Mouse (Mus musculus) midbrain, embryonic 12.5 days (tissue): Measurements from ENCODE around the gene Itk. TPM values are rescaled to one million over a fixed set of nuclear protein-coding genes. Genes with fewer than 3 reads are reported as not detected.
A peak's percentile ranks its signal among the peaks of the same experiment; 100 is the strongest.
"Not testable (repeated sequence)": the region's sequence is repeated elsewhere in the genome, so short reads cannot be mapped to it uniquely, and the experiment has no call there.

Experiments used
- ATAC-seq: fragments of 200-750 bp; cut with Nextera tagmentation; 2 replicates; pipeline ENCODE4 v1.8.0; 2017; ENCODE audit warnings: low read depth, moderate TSS enrichment, moderate library complexity; ENCODE audit not compliant: low FRiP score
- H3K27ac ChIP-seq: fragments of 300-500 bp; sonication (generic); replicated peaks from 2 replicates; pipeline ENCODE4 v1.5.1; 2016; ENCODE audit warnings: mild to moderate bottlenecking
- H3K27me3 ChIP-seq: fragments of 300-500 bp; sonication (generic); 2 replicates; pipeline ENCODE4 v1.6.1; 2016; ENCODE audit warnings: mild to moderate bottlenecking
- H3K36me3 ChIP-seq: fragments of 300-500 bp; sonication (generic); 2 replicates; pipeline ENCODE4 v1.6.1; 2016
- H3K4me1 ChIP-seq: fragments of 300-500 bp; sonication (generic); 2 replicates; pipeline ENCODE4 v1.6.1; 2016
- H3K4me2 ChIP-seq: fragments of 300-500 bp; sonication (generic); replicated peaks from 2 replicates; pipeline ENCODE4 v1.6.1; 2016; ENCODE audit warnings: mild to moderate bottlenecking, moderate library complexity
- H3K4me3 ChIP-seq: fragments of 300-500 bp; sonication (generic); 2 replicates; pipeline ENCODE4 v1.5.1; 2016; ENCODE audit warnings: mild to moderate bottlenecking
- H3K9ac ChIP-seq: fragments of 300-500 bp; sonication (generic); replicated peaks from 2 replicates; pipeline ENCODE4 v1.6.1; 2016; ENCODE audit warnings: mild to moderate bottlenecking, moderate library complexity
- H3K9me3 ChIP-seq: fragments of 300-500 bp; sonication (generic); 2 replicates; pipeline ENCODE4 v1.6.1; 2016; ENCODE audit warnings: mild to moderate bottlenecking
- WGBS: fragments of 180-500 bp; shearing (Covaris S2); methylation state at CpG from one replicate; pipeline ENCODE4 v1.1.7; 2016; 5-methylcytosine and 5-hydroxymethylcytosine counted together
- polyA plus RNA-seq: library from polyadenylated mRNA; unstranded; fragments of >200 nt; fragmentation: Nextera tagmentation; extraction: Ambion mirVana; gene quantifications from 2 replicates; pipeline ENCODE4 v1.2.1, GENCODE M21; 2016

The Itk gene
- 0.06 TPM in 1 of 2 replicates, not detected in the other for polyA plus RNA-seq

DNA sequence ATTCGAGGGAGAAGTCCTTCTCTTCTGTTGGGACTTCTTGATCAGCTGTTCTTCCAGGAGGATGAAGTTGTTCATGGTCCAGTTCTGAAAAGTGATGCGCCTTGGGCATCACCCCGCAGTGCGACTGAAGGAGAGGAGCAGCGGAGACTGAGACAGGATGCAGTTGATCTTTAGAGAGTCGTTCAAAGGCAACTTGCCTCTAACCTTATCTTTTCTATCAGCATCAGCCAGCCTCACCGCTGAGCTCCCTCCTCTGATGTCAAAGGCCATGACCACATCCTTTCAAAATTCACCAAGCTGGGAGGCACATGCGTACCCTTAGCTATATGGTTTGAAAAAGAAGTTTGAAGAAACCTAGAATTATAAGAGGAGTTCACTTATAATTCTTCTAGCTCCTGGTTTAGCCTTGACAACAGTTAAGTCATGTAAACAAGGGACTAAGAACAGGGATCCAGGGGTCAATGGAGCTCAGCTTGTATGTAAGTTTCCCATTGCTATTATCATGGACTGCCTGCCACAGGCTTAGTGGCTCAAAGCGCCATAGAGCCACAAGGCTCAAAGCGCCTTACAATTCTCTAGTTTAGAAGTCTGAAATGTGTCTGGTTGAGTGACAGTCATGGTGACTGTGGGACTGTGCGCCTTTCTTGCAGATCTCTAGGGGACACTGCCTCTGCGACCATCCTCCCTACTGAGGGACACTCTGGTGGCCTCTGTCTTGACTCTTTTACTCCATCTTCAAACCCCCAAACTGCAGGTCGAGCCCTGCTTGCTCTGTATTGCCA is at the start of gene Itk:
Itk (minus strand) TSS at position 180 of the 782 bp plus-strand sequence.
- 88% methylated on average over 13 of the region's 13 CpGs for WGBS
- Histone ChIP-seq H3K4me1 (no peaks in the 10 kb centered on the region), H3K4me3 (no peak within 1 kb of the TSS), H3K9me3 (no peaks in the 10 kb centered on the region), H3K36me3 (no peaks in the 10 kb centered on the region), H3K27ac (no peak within 1 kb of the TSS), H3K9ac (no peak within 1 kb of the TSS), H3K27me3 (no peaks in the 10 kb centered on the region), H3K4me2 (no peak within 1 kb of the TSS)
- ATAC-seq: no peak

DNA sequence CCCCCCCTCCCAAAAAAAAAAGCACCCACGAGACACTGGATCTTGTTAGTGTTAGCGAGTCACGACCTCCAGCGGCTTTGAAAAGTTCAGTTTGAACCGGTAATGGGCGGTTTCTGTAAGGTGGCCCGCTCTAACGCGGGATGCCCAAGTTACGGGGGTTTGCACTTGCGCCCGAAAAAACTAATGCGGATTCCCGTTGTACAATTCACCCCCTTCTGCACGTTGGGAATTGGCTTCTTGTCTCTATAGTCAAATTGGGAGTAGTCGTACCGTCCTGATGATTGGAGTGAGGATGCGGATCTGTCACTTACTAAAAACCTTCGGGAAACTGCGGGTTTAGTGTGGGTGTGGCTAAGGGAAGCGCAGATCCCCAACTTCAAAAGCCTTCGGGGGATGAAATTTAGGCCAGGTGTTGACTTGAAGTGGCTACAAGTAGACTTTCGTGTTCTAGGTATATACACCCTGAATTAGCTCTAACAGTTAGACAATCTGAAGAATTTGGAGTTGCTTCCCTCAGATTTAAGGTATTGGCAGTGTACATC is 48.2 kb upstream of the Itk start:
- no peaks in the 10 kb centered on the region for H3K9me3 ChIP-seq
- peak overlapping the region; percentile 83 for H3K4me2 ChIP-seq
- H3K4me3 ChIP-seq: peak overlapping the region; percentile 92
- H3K4me1 ChIP-seq: peaks cover 7% of the 10 kb centered on the region
- H3K9ac ChIP-seq: peak overlapping the region; percentile 90
- peaks cover 25% of the 10 kb centered on the region for H3K36me3 ChIP-seq
- peak; percentile 9; the same call in 1 of the 2 replicates for ATAC-seq
- H3K27ac ChIP-seq: peak overlapping the region; percentile 89
- WGBS: 2% methylated on average over 23 of the region's 23 CpGs
- no peaks in the 10 kb centered on the region for H3K27me3 ChIP-seq

DNA sequence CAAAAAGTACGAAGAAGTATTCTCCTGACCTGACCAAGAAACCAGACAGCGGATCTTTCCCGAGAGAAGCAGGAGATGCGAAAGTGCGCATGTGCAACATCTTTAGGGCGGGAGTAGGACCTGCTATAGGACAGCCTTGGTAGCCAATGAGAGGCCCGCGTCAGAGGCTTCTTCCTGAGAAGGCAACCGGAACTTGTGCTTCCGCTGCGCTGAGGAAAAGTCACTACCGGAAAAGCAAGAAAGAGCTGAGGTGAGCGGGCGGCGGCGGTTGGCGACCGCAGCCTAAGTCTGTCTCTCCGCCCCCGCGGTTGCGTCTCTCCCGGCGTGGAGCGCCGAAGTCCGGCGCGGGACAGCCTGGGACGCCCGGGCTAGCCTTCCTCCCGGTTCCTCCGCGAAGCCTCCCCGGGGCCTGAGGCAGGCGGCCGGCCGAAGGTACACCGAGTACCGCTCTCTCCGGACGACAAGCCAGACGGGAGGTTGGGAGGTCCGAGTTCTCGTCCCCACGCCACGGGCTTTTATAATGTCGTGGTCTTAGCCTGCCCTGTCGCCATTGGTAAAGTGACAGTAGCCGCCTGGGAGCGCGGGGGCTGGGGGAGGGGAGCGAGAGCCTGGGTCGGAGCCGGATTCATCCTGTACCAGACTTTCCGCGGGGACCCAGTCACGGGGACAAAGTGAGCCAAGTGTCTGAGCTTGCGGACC is 47.6 kb upstream of the Itk start, which contains the start of gene Med7:
Med7 (plus strand) TSS at position 166 of the 699 bp plus-strand sequence.
- under 1% methylated on average over 59 of the region's 59 CpGs for WGBS
- Histone ChIP-seq H3K4me3 (peak within 1 kb of the TSS; percentile 92), H3K4me1 (peaks cover 7% of the 10 kb centered on the region), H3K27me3 (no peaks in the 10 kb centered on the region), H3K27ac (peak within 1 kb of the TSS; percentile 89), H3K9ac (peak within 1 kb of the TSS; percentile 90), H3K9me3 (no peaks in the 10 kb centered on the region), H3K36me3 (peaks cover 19% of the 10 kb centered on the region), H3K4me2 (peak within 1 kb of the TSS; percentile 83)
- ATAC-seq: peak; percentile 99

DNA sequence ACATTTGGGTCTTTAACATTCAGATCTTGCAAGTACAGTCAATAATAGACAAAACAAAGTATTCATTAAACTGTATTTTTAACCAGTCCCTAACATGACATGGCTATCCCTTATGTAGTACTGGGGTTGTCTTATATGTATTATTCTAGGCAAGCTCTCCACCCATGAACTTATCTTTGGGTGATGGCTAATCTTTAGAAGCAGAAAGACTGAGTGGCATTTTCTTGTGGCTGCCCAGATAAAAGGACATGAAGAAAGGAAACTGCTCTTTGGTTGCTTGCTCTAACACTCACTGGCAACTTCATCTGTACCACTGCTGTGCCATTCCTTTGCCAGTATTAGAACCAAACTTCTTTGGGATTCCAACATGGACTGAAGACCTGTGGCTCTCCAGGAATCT is 46.0 kb upstream of the Itk start:
- no peaks in the 10 kb centered on the region for H3K9me3 ChIP-seq
- H3K36me3 ChIP-seq: peaks cover 8% of the 10 kb centered on the region
- H3K27ac ChIP-seq: no peak overlapping the region
- H3K9ac ChIP-seq: no peak overlapping the region
- H3K4me1 ChIP-seq: peaks cover 7% of the 10 kb centered on the region
- no peak for ATAC-seq
- no peaks in the 10 kb centered on the region for H3K27me3 ChIP-seq
- H3K4me2 ChIP-seq: no peak overlapping the region
- no peak overlapping the region for H3K4me3 ChIP-seq

DNA sequence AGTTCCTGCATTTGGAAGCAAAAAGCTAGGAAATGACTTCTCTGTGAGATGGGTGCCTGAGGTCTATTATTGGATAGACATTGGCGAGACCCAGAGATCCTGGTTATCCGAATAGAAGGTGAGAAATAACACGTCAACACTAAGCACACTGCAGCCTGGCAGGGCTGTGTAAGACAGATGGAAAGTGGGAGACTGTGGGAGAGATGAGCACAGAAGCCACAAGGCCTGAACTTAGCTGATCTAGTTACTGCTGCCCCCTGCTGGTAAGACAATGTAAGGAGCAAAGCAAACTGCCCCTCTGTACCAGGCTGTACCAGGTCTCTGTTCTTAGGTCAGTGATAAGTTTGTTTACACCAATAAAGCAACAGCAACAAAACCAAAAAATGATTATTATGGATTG is 41.8 kb upstream of the Itk start:
- Histone ChIP-seq H3K27me3 (no peaks in the 10 kb centered on the region), H3K4me1 (peaks cover 2% of the 10 kb centered on the region; the same call in 1 of the 2 replicates)
- 21% methylated on average over 3 of the region's 3 CpGs for WGBS

DNA sequence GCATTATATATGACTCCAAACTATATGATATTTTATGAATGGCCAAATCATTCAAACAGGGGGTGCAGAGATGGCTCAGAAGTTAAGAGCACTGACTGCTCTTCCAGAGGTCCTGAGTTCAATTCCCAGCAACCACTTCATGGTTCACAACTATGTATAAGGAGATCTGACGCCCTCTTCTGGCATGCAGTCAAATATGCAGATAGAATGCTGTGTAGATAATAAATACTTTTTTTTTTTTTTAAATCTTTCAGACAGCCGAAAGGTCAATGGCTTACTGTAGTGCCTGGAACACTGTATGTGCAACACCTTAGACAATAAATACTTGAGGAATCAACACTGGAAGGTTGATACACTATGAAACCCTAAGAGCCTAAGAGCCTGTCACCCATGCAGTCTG is 40.8 kb upstream of the Itk start:
- Histone ChIP-seq H3K9ac (no peak overlapping the region), H3K9me3 (no peaks in the 10 kb centered on the region), H3K27me3 (no peaks in the 10 kb centered on the region), H3K4me1 (no peaks in the 10 kb centered on the region), H3K4me2 (no peak overlapping the region), H3K36me3 (no peaks in the 10 kb centered on the region), H3K4me3 (no peak overlapping the region), H3K27ac (no peak overlapping the region)
- ATAC-seq: no peak
- WGBS: 86% methylated on average over 2 of the region's 2 CpGs

More for the DNA sequence above, 41.8 kb upstream of the Itk start:
- Histone ChIP-seq H3K9ac (no peak overlapping the region), H3K4me3 (no peak overlapping the region), H3K4me2 (no peak overlapping the region), H3K9me3 (no peaks in the 10 kb centered on the region), H3K27ac (no peak overlapping the region), H3K36me3 (no peaks in the 10 kb centered on the region)
- peak; percentile 87 for ATAC-seq

DNA sequence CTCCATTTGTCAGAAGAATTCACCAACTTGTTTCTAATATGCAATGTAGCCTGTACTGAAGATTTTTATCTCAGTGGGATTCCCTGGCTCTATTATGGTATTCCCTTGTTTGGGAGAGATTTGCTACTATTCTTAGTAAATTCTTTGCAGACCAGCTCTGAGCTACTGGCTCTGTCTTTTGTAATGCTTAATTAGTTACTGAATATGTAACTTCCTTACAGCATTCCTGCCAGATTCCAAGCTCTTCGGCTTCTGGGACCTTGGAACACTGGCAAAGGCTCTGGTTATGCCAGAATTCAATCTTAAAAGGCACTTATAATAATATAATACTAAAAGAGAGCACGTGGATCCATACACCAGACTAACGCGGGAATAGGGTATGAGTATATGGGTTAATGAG is 38.8 kb upstream of the Itk start:
- not testable (repeated sequence) for H3K9me3 ChIP-seq, H3K4me3 ChIP-seq, H3K27me3 ChIP-seq, H3K4me1 ChIP-seq, H3K36me3 ChIP-seq, ATAC-seq, H3K27ac ChIP-seq, H3K4me2 ChIP-seq, H3K9ac ChIP-seq
- 44% methylated on average over 4 of the region's 4 CpGs for WGBS

DNA sequence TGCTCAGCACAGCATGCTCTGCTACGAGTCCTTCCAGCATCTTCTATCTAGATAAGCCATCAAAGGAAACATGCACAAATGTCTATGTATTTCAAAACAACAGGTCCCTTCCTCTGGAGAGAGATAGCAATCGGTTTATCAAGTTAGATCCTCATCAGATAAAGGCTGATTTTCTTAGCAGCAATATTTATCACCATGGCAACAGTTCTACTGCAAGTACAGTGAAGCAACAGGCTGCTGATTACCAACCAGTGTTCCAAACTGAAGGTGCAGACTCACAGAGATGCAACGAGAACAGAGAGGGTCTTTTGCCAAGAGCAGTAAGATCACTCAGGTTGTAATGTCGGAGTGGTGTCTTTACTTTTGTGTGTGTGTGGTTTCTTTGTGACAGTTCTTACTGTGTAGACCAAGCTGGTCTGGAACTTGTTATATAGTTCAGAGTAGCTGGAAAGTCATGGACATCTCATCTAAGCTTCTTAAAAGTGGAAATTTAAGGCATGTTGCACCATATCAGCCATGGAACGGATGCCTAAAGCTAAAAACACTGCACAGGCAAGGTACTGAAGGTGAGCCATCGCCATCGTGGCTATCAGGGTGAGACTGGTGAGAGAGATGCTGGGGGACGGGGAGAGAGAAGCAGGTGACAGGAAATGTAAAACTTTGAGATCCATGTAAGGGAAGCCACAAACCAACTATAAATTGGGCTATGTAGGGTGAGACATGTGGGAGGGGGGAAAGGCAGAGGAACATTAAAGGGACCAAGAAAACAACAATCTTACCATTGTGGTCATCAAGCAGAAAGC is 32.0 kb upstream of the Itk start:
- H3K4me1 ChIP-seq: no peaks in the 10 kb centered on the region
- no peak overlapping the region for H3K9ac ChIP-seq
- H3K36me3 ChIP-seq: no peaks in the 10 kb centered on the region
- no peak overlapping the region for H3K27ac ChIP-seq
- no peak overlapping the region for H3K4me2 ChIP-seq
- WGBS: 90% methylated on average over 8 of the region's 8 CpGs
- no peak for ATAC-seq
- H3K27me3 ChIP-seq: no peaks in the 10 kb centered on the region
- no peak overlapping the region for H3K4me3 ChIP-seq
- no peaks in the 10 kb centered on the region for H3K9me3 ChIP-seq

DNA sequence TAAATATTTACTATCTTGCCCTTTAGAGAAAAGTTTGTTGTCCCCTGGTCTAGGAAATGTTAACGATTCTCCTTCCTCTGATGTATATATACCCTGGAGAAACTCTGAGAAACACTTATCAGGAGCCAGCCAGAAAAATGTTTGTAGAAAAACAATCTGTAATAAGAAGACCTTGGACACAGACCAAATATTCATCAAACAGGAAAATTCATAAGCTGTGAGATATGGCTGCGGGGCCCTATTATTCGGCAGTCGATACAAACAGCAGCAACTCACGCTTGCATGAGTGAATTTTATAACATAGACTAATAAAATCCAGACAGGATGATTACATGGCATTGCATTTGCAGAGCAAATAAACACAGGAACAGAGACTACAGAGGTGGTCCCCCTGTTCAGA is 29.5 kb upstream of the Itk start:
- Histone ChIP-seq H3K4me3 (no peak overlapping the region), H3K9me3 (no peaks in the 10 kb centered on the region), H3K9ac (no peak overlapping the region), H3K27ac (no peak overlapping the region), H3K36me3 (no peaks in the 10 kb centered on the region), H3K27me3 (no peaks in the 10 kb centered on the region), H3K4me1 (no peaks in the 10 kb centered on the region), H3K4me2 (no peak overlapping the region)
- 91% methylated on average over 5 of the region's 5 CpGs for WGBS
- ATAC-seq: no peak

DNA sequence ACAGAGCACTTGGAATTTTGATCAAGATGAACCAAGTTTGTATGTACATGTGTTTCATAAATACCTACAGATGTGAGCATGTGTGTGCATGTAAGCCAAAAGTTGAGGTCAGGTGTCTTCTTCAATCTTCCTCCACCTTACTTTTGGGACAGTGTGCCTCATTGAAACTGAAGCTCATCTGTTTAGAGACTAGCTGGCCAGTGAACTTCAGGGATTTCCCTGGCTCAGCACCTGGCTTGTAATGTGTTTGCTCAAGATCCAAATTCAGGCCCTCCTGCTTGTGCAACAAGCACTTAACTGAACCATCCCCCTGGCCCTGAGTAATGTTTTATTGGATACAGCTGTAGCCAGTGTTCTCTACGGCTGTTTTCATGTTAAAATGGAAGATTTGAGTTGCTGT is 29.1 kb upstream of the Itk start:
- H3K4me2 ChIP-seq: no peak overlapping the region
- WGBS: 88% methylated on average over 1 of the region's 1 CpGs
- no peak overlapping the region for H3K27ac ChIP-seq
- ATAC-seq: no peak
- no peak overlapping the region for H3K4me3 ChIP-seq
- H3K4me1 ChIP-seq: no peaks in the 10 kb centered on the region
- no peak overlapping the region for H3K9ac ChIP-seq
- H3K27me3 ChIP-seq: no peaks in the 10 kb centered on the region
- no peaks in the 10 kb centered on the region for H3K9me3 ChIP-seq
- H3K36me3 ChIP-seq: no peaks in the 10 kb centered on the region

DNA sequence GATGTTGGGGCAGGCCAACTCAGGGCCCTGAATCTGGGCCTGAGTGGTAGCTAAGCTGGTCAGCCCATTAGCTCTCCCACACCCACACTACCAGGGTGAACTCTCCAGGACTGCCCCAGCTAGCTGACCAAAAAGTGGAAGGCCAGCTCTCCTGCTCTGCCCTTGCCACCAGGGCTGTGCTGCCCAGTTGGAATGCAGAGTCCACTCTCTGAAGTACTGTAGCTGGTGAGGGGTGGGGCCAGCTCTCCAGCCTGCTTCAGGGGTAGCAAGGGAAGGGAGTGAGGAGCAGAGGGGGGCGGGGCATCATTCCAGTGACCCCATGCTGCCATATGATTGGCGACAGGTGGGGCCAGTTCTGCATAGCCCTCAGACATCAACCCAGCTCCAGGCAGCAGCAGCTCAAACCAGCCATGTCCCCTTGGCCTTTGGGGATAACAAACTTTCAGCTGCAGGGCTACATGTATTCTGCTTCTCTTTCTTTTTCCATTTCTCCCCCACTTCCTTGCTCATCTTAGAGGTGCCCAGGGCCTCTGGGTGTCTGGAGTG is 20.8 kb upstream of the Itk start:
- Histone ChIP-seq H3K4me3 (no peak overlapping the region), H3K4me2 (no peak overlapping the region), H3K9ac (no peak overlapping the region), H3K36me3 (no peaks in the 10 kb centered on the region), H3K27ac (no peak overlapping the region), H3K9me3 (no peaks in the 10 kb centered on the region), H3K4me1 (no peaks in the 10 kb centered on the region), H3K27me3 (no peaks in the 10 kb centered on the region)
- 46% methylated on average over 2 of the region's 2 CpGs for WGBS
- no peak for ATAC-seq
